Mouse (Mus musculus) stomach, postnatal 0 days (tissue): Measurements from ENCODE around the gene Slc17a8.

ENCODE experiments used
- CTCF ChIP-seq: IDR thresholded peaks from 2 replicates; pipeline ENCODE4 v1.5.1; 2016; ENCODE audit warnings: antibody characterized with exemption, low read depth, mild to moderate bottlenecking, moderate library complexity
- EP300 ChIP-seq: optimal IDR thresholded peaks from 2 replicates; pipeline ENCODE3; 2016; ENCODE audit warnings: antibody characterized with exemption

DNA sequence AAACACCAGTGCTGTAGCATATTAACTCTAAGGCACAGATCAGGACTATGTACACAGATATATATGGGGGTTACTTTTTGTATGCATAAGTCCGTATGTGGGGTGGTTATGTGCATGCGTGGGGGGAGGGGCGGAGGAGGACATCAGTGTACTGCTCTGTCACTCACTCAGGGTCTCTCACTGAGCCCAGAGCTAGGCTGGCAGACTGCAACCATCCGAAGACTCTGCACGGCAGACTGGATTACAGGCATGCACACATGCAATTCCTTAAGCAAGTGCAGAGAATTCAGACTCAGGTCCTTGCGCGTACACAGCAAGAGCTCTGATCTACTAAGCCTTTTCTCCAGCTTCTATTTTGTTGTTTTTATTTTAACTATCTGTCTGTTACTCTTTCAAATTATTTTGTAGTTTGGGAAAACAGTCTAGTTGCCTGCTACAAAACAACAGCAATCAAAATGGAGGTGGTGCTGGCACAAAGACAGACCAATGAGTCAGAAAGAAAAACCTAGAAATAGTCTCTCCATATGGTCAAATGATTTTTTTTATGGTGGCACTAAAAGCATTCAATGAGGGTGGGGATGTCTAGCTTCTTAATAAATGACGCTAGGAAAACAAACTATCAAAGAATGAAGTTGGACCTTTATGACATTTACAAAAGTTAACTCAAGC lies 44.1 kb upstream of the Slc17a8 start:
- TF ChIP-seq CTCF: no peak
- TF ChIP-seq EP300: no peak
